Mouse (Mus musculus) kidney, embryonic 16.5 days (tissue): Measurements from ENCODE around the gene Tjp1. TPM values are rescaled to one million over a fixed set of nuclear protein-coding genes. Genes with fewer than 3 reads are reported as not detected.

ENCODE experiments used
- ATAC-seq: fragments of 200-750 bp; cut with Nextera tagmentation; 2 replicates; pipeline ENCODE4 v1.8.0; 2017; ENCODE audit warnings: moderate TSS enrichment; ENCODE audit not compliant: low FRiP score, low TSS enrichment
- H3K27ac ChIP-seq: fragments of 300-500 bp; sonication (generic); 2 replicates; pipeline ENCODE4 v1.5.1; 2014; ENCODE audit warnings: low read length
- H3K27me3 ChIP-seq: fragments of 300-500 bp; sonication (generic); 2 replicates; pipeline ENCODE4 v1.6.1; 2014; ENCODE audit warnings: low read length, control low read depth, mixed read lengths; ENCODE audit not compliant: insufficient read depth
- H3K36me3 ChIP-seq: fragments of 300-500 bp; sonication (generic); 2 replicates; pipeline ENCODE4 v1.6.1; 2014; ENCODE audit warnings: low read length, control low read depth, mixed read lengths; ENCODE audit not compliant: insufficient read depth
- H3K4me1 ChIP-seq: fragments of 300-500 bp; sonication (generic); 2 replicates; pipeline ENCODE4 v1.6.1; 2014; ENCODE audit warnings: low read length, control low read depth, mixed read lengths; ENCODE audit not compliant: insufficient read depth
- H3K4me2 ChIP-seq: fragments of 300-500 bp; sonication (generic); replicated peaks from 2 replicates; pipeline ENCODE4 v1.6.1; 2014; ENCODE audit warnings: low read depth, low read length
- H3K4me3 ChIP-seq: fragments of 300-500 bp; sonication (generic); 2 replicates; pipeline ENCODE4 v1.5.1; 2014; ENCODE audit warnings: mild to moderate bottlenecking, low read length
- H3K9ac ChIP-seq: fragments of 300-500 bp; sonication (generic); replicated peaks from 2 replicates; pipeline ENCODE4 v1.6.1; 2014; ENCODE audit warnings: low read length
- H3K9me3 ChIP-seq: fragments of 300-500 bp; sonication (generic); 2 replicates; pipeline ENCODE4 v1.6.1; 2016; ENCODE audit warnings: low read length, control low read depth
- WGBS: fragments of 180-500 bp; shearing (Covaris S2); extraction: QIAGEN DNeasy Blood & Tissue Kit; methylation state at CpG from one replicate; pipeline ENCODE4 v1.1.7; 2014; 5-methylcytosine and 5-hydroxymethylcytosine counted together
- polyA plus RNA-seq: library from polyadenylated mRNA; unstranded; fragments of >200 nt; fragmentation: Nextera tagmentation; extraction: Ambion mirVana; gene quantifications from 2 replicates; pipeline ENCODE4 v1.2.1, GENCODE M21; 2015

Gene Tjp1
- polyA plus RNA-seq, 1 experiment from 2014 or later = 29.1 TPM

- H3K4me3 ChIP-seq = no peak overlapping the region
- no peaks in the 10 kb centered on the region for H3K4me1 ChIP-seq
- no peak overlapping the region for H3K27ac ChIP-seq
- H3K9ac ChIP-seq = no peak overlapping the region
- H3K9me3 ChIP-seq = no peaks in the 10 kb centered on the region
- H3K36me3 ChIP-seq = no peaks in the 10 kb centered on the region
- H3K4me2 ChIP-seq = no peak overlapping the region
- no peak for ATAC-seq
- H3K27me3 ChIP-seq = no peaks in the 10 kb centered on the region
Measured at GRCm38 (mm10) chr7:65401622-65402021, 126.0 kb downstream of the Tjp1 start.

GRCm38 (mm10) chr7:65395891-65396290 lies 131.7 kb downstream of the Tjp1 start:
- no peak for ATAC-seq
- Histone ChIP-seq H3K4me3 (no peak overlapping the region), H3K36me3 (no peaks in the 10 kb centered on the region)

GRCm38 (mm10) chr7:65395166-65395565 lies 132.4 kb downstream of the Tjp1 start:
- no peak overlapping the region for H3K27ac ChIP-seq
- WGBS = 69% methylated on average over 5 of the region's 5 CpGs

More at GRCm38 (mm10) chr7:65395891-65396290, 131.7 kb downstream of the Tjp1 start:
- no peak overlapping the region for H3K4me2 ChIP-seq
- no peak overlapping the region for H3K27ac ChIP-seq
- H3K9me3 ChIP-seq = no peaks in the 10 kb centered on the region
- no peaks in the 10 kb centered on the region for H3K27me3 ChIP-seq
- H3K9ac ChIP-seq = no peak overlapping the region
- H3K4me1 ChIP-seq = peaks cover 26% of the 10 kb centered on the region
- WGBS = 84% methylated on average over 4 of the region's 4 CpGs

GRCm38 (mm10) chr7:65394672-65395071 lies 132.9 kb downstream of the Tjp1 start:
- Histone ChIP-seq H3K4me1 (peaks cover 26% of the 10 kb centered on the region), H3K9me3 (no peaks in the 10 kb centered on the region), H3K27me3 (no peaks in the 10 kb centered on the region), H3K36me3 (no peaks in the 10 kb centered on the region), H3K4me2 (no peak overlapping the region), H3K27ac (no peak overlapping the region), H3K9ac (no peak overlapping the region), H3K4me3 (no peak overlapping the region)
- WGBS = 26% methylated on average over 2 of the region's 2 CpGs
- no peak for ATAC-seq

More at GRCm38 (mm10) chr7:65395166-65395565, 132.4 kb downstream of the Tjp1 start:
- Histone ChIP-seq H3K9ac (no peak overlapping the region), H3K4me3 (no peak overlapping the region), H3K27me3 (no peaks in the 10 kb centered on the region), H3K4me1 (peaks cover 26% of the 10 kb centered on the region), H3K9me3 (no peaks in the 10 kb centered on the region), H3K4me2 (no peak overlapping the region), H3K36me3 (no peaks in the 10 kb centered on the region)
- ATAC-seq = no peak

- ATAC-seq = peak; percentile 49; the same call in 1 of the 2 replicates
- Histone ChIP-seq H3K27me3 (no peaks in the 10 kb centered on the region), H3K4me2 (peak overlapping the region; percentile 49), H3K4me1 (peaks cover 26% of the 10 kb centered on the region), H3K27ac (no peak overlapping the region), H3K36me3 (no peaks in the 10 kb centered on the region), H3K9ac (peak overlapping the region; percentile 40; the same call in 1 of the 2 replicates), H3K9me3 (no peaks in the 10 kb centered on the region), H3K4me3 (peak overlapping the region; percentile 21; the same call in 1 of the 2 replicates)
- WGBS = 4% methylated on average over 17 of the region's 17 CpGs
Measured at GRCm38 (mm10) chr7:65393704-65394452, 133.7 kb downstream of the Tjp1 start.

- H3K4me2 ChIP-seq = no peak overlapping the region
- H3K9ac ChIP-seq = no peak overlapping the region
- no peak for ATAC-seq
- 56% methylated on average over 9 of the region's 9 CpGs for WGBS
- no peak overlapping the region for H3K27ac ChIP-seq
- no peaks in the 10 kb centered on the region for H3K9me3 ChIP-seq
- no peak overlapping the region for H3K4me3 ChIP-seq
- no peaks in the 10 kb centered on the region for H3K36me3 ChIP-seq
- peaks cover 26% of the 10 kb centered on the region for H3K4me1 ChIP-seq
- H3K27me3 ChIP-seq = no peaks in the 10 kb centered on the region
Measured at GRCm38 (mm10) chr7:65392986-65393385, 134.6 kb downstream of the Tjp1 start.

GRCm38 (mm10) chr7:65389539-65389938 lies 138.0 kb downstream of the Tjp1 start:
- ATAC-seq = no peak
- WGBS = 86% methylated on average over 7 of the region's 7 CpGs
- H3K27me3 ChIP-seq = no peaks in the 10 kb centered on the region
- H3K9ac ChIP-seq = no peak overlapping the region
- H3K4me3 ChIP-seq = no peak overlapping the region
- no peaks in the 10 kb centered on the region for H3K9me3 ChIP-seq
- H3K4me2 ChIP-seq = no peak overlapping the region
- H3K27ac ChIP-seq = no peak overlapping the region
- peaks cover 19% of the 10 kb centered on the region for H3K4me1 ChIP-seq
- no peaks in the 10 kb centered on the region for H3K36me3 ChIP-seq

- ATAC-seq = no peak
- Histone ChIP-seq H3K27me3 (no peaks in the 10 kb centered on the region), H3K27ac (peak overlapping the region; percentile 50; the same call in 1 of the 2 replicates), H3K4me1 (peaks cover 8% of the 10 kb centered on the region), H3K9ac (no peak overlapping the region), H3K36me3 (no peaks in the 10 kb centered on the region), H3K9me3 (no peaks in the 10 kb centered on the region), H3K4me3 (no peak overlapping the region), H3K4me2 (no peak overlapping the region)
- 86% methylated on average over 8 of the region's 8 CpGs for WGBS
Measured at GRCm38 (mm10) chr7:65388243-65389013, 139.2 kb downstream of the Tjp1 start.

- no peak overlapping the region for H3K9ac ChIP-seq
- no peak for ATAC-seq
- no peak overlapping the region for H3K4me2 ChIP-seq
- WGBS = 79% methylated on average over 7 of the region's 7 CpGs
- H3K36me3 ChIP-seq = no peaks in the 10 kb centered on the region
- H3K9me3 ChIP-seq = no peaks in the 10 kb centered on the region
- no peak overlapping the region for H3K4me3 ChIP-seq
- no peaks in the 10 kb centered on the region for H3K4me1 ChIP-seq
- no peak overlapping the region for H3K27ac ChIP-seq
- H3K27me3 ChIP-seq = no peaks in the 10 kb centered on the region
Measured at GRCm38 (mm10) chr7:65387560-65388175, 139.9 kb downstream of the Tjp1 start.
